Mouse (Mus musculus): ENCODE data around the gene Sparc.

Sparc gene

GRCm38 (mm10) chr11:55365840-55366239 lies 57.1 kb downstream of the Sparc start:
- DNase-seq (ENCODE audit: extremely low spot score), result no peak

- DNase-seq (ENCODE audit: extremely low spot score), result no peak
These were observed 57.7 kb downstream of the Sparc start for GRCm38 (mm10) chr11:55365242-55365641.

- DNase-seq (ENCODE audit: extremely low spot score), result no peak
These were observed 58.3 kb downstream of the Sparc start for GRCm38 (mm10) chr11:55364662-55365061.

GRCm38 (mm10) chr11:55358094-55358783 lies 64.7 kb downstream of the Sparc start:
- DNase-seq (ENCODE audit: extremely low spot score), result no peak

GRCm38 (mm10) chr11:55356846-55357245 lies 66.1 kb downstream of the Sparc start:
- DNase-seq (ENCODE audit: extremely low spot score), result no peak
